Mouse (Mus musculus): ENCODE data around the gene Fbxo36.

DNA sequence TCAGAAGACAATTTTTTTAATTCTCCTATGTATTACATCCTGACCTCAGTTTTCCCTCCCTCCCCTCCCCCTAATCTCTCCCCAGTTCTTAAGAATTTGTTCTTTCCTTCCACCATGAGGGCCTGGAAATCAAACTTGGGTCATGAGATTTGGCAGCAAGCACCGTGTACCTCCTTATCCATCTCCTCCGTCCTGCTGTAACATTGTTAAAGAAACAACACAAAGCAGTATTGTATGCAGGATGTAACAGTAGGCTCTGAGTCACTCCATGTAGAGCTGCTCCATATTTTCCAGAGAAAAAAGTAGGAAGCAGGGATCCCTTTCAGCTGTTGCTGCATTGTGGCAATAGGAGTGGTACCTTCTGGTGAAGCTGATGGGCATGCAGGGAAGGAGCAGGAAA is 16.1 kb downstream of the Fbxo36 start:
- TF ChIP-seq CTCF (IDR thresholded peaks at IDR 0.05; ENCODE audit: control insufficient read depth, insufficient read depth, insufficient replicate concordance, low read depth, low read length): no peak
- TF ChIP-seq POLR2A (IDR thresholded peaks at IDR 0.05; ENCODE audit: control insufficient read depth, low read depth, low read length): no peak
